Mouse (Mus musculus) thymus, postnatal 10 days (tissue): Measurements from ENCODE around the gene Vps33a.
A peak's percentile ranks its signal among the peaks of the same experiment; 100 is the strongest.
"Not testable (repeated sequence)": the region's sequence is repeated elsewhere in the genome, so short reads cannot be mapped to it uniquely, and the experiment has no call there.

Experiments used
- DNase-seq, 2 experiments: peaks; one replicate each; pipeline ENCODE4 v3.0.0; 2021; ENCODE audit warnings: low spot score in 2 of 2

The Vps33a gene

GRCm38 (mm10) chr5:123524393-123524750 lies 48.5 kb downstream of the Vps33a start:
- no peak for DNase-seq

- peak; percentile 99 for DNase-seq
These were observed 49.0 kb downstream of the Vps33a start, which contains the start of gene Diablo for GRCm38 (mm10) chr5:123523692-123524392. Gene Diablo (minus strand): TSS chr5:123524176.

GRCm38 (mm10) chr5:123522166-123522565 lies 50.7 kb downstream of the Vps33a start:
- DNase-seq: no peak

GRCm38 (mm10) chr5:123521621-123522020 lies 51.2 kb downstream of the Vps33a start:
- DNase-seq: no peak

GRCm38 (mm10) chr5:123520666-123521065 lies 52.2 kb downstream of the Vps33a start:
- DNase-seq: no peak

GRCm38 (mm10) chr5:123514871-123515270 lies 58.0 kb downstream of the Vps33a start:
- DNase-seq: no peak

- DNase-seq: no peak
These were observed 60.7 kb downstream of the Vps33a start for GRCm38 (mm10) chr5:123512102-123512501.

GRCm38 (mm10) chr5:123511426-123511825 lies 61.4 kb downstream of the Vps33a start:
- not testable (repeated sequence) for DNase-seq

GRCm38 (mm10) chr5:123510160-123510559 lies 62.7 kb downstream of the Vps33a start, which contains the start of gene B3gnt4:
Gene B3gnt4 (plus strand): TSS chr5:123510460.
- no peak for DNase-seq

GRCm38 (mm10) chr5:123508921-123509320 lies 63.9 kb downstream of the Vps33a start:
- DNase-seq: no peak

- DNase-seq: peak; percentile 80 to 89
These were observed 64.7 kb downstream of the Vps33a start for GRCm38 (mm10) chr5:123507936-123508723.

GRCm38 (mm10) chr5:123501973-123502372 lies 70.9 kb downstream of the Vps33a start:
- no peak for DNase-seq

GRCm38 (mm10) chr5:123499717-123500116 lies 73.1 kb downstream of the Vps33a start:
- peak in 1 of 2 experiments; percentile 47 for DNase-seq

GRCm38 (mm10) chr5:123489935-123490334 lies 82.9 kb downstream of the Vps33a start:
- DNase-seq: no peak

- no peak for DNase-seq
These were observed 83.6 kb downstream of the Vps33a start, which contains the start of the genes Lrrc43 and Il31 for GRCm38 (mm10) chr5:123489112-123489785. Gene Lrrc43 (plus strand): TSS chr5:123489305. Gene Il31 (minus strand): TSS chr5:123489489.

GRCm38 (mm10) chr5:123487659-123488395 lies 85.0 kb downstream of the Vps33a start:
- DNase-seq: no peak
